Mouse (Mus musculus) neural tube, embryonic 12.5 days (tissue): ENCODE data around the gene Pqlc2. TPM values are rescaled to one million over a fixed set of nuclear protein-coding genes. Genes with fewer than 3 reads are reported as not detected.

Experiments used
- ATAC-seq: fragments of 200-750 bp; cut with Nextera tagmentation; 2 replicates; pipeline ENCODE4 v1.8.0; 2017; ENCODE audit warnings: low read depth, mild to moderate bottlenecking, moderate TSS enrichment, moderate library complexity; ENCODE audit not compliant: low FRiP score
- H3K27ac ChIP-seq: fragments of 300-500 bp; sonication (generic); 2 replicates; pipeline ENCODE4 v1.5.1; 2016
- H3K27me3 ChIP-seq: fragments of 300-500 bp; sonication (generic); replicated peaks from 2 replicates; pipeline ENCODE4 v1.6.1; 2016; ENCODE audit warnings: mild to moderate bottlenecking
- H3K36me3 ChIP-seq: fragments of 300-500 bp; sonication (generic); 2 replicates; pipeline ENCODE4 v1.6.1; 2016; ENCODE audit warnings: mild to moderate bottlenecking
- H3K4me1 ChIP-seq: fragments of 300-500 bp; sonication (generic); 2 replicates; pipeline ENCODE4 v1.6.1; 2016
- H3K4me2 ChIP-seq: fragments of 300-500 bp; sonication (generic); replicated peaks from 2 replicates; pipeline ENCODE4 v1.6.1; 2016; ENCODE audit warnings: mild to moderate bottlenecking
- H3K4me3 ChIP-seq: fragments of 300-500 bp; sonication (generic); 2 replicates; pipeline ENCODE4 v1.5.1; 2016
- H3K9ac ChIP-seq: fragments of 300-500 bp; sonication (generic); 2 replicates; pipeline ENCODE4 v1.6.1; 2016; ENCODE audit warnings: mild to moderate bottlenecking
- H3K9me3 ChIP-seq: fragments of 300-500 bp; sonication (generic); 2 replicates; pipeline ENCODE4 v1.6.1; 2016; ENCODE audit warnings: mild to moderate bottlenecking
- WGBS: fragments of 180-500 bp; shearing (Covaris S2); methylation state at CpG from one replicate; pipeline ENCODE4 v1.1.7; 2016; 5-methylcytosine and 5-hydroxymethylcytosine counted together
- polyA plus RNA-seq: library from polyadenylated mRNA; unstranded; fragments of >200 nt; fragmentation: Nextera tagmentation; extraction: Ambion mirVana; gene quantifications from 2 replicates; pipeline ENCODE4 v1.2.1, GENCODE M21; 2016

The Pqlc2 gene
- polyA plus RNA-seq, 1 experiment from 2014 or later: 12.7 TPM

GRCm38 (mm10) chr4:139256146-139256545 lies 54.4 kb downstream of the Pqlc2 start:
- H3K4me2 ChIP-seq: no peak overlapping the region
- no peak for ATAC-seq
- 90% methylated on average over 4 of the region's 4 CpGs for WGBS
- H3K27ac ChIP-seq: no peak overlapping the region
- no peaks in the 10 kb centered on the region for H3K9me3 ChIP-seq
- H3K9ac ChIP-seq: no peak overlapping the region
- no peak overlapping the region for H3K4me3 ChIP-seq
- H3K27me3 ChIP-seq: no peaks in the 10 kb centered on the region
- peaks cover 7% of the 10 kb centered on the region for H3K4me1 ChIP-seq
- peaks cover 40% of the 10 kb centered on the region for H3K36me3 ChIP-seq

- H3K4me1 ChIP-seq: peaks cover 22% of the 10 kb centered on the region
- no peak for ATAC-seq
- no peak overlapping the region for H3K4me3 ChIP-seq
Measured at GRCm38 (mm10) chr4:139253206-139253605, 57.3 kb downstream of the Pqlc2 start.

GRCm38 (mm10) chr4:139252051-139252760 lies 58.3 kb downstream of the Pqlc2 start:
- Histone ChIP-seq H3K27me3 (no peaks in the 10 kb centered on the region), H3K4me1 (peaks cover 31% of the 10 kb centered on the region), H3K4me3 (no peak overlapping the region), H3K9ac (no peak overlapping the region), H3K4me2 (no peak overlapping the region), H3K27ac (no peak overlapping the region), H3K36me3 (peaks cover 7% of the 10 kb centered on the region), H3K9me3 (no peaks in the 10 kb centered on the region)
- 58% methylated on average over 22 of the region's 22 CpGs for WGBS
- ATAC-seq: no peak

More at GRCm38 (mm10) chr4:139253206-139253605, 57.3 kb downstream of the Pqlc2 start:
- no peak overlapping the region for H3K9ac ChIP-seq
- no peaks in the 10 kb centered on the region for H3K9me3 ChIP-seq
- WGBS: 92% methylated on average over 9 of the region's 9 CpGs
- H3K36me3 ChIP-seq: peaks cover 17% of the 10 kb centered on the region
- H3K27me3 ChIP-seq: no peaks in the 10 kb centered on the region
- H3K4me2 ChIP-seq: no peak overlapping the region
- no peak overlapping the region for H3K27ac ChIP-seq

- no peaks in the 10 kb centered on the region for H3K9me3 ChIP-seq
- no peaks in the 10 kb centered on the region for H3K36me3 ChIP-seq
- no peak overlapping the region for H3K9ac ChIP-seq
- no peak overlapping the region for H3K4me3 ChIP-seq
- WGBS: 77% methylated on average over 8 of the region's 8 CpGs
- H3K4me1 ChIP-seq: peaks cover 44% of the 10 kb centered on the region
- ATAC-seq: no peak
- H3K27ac ChIP-seq: no peak overlapping the region
- no peaks in the 10 kb centered on the region for H3K27me3 ChIP-seq
- H3K4me2 ChIP-seq: no peak overlapping the region
Measured at GRCm38 (mm10) chr4:139250886-139251285, 59.6 kb downstream of the Pqlc2 start.

GRCm38 (mm10) chr4:139250043-139250442 lies 60.5 kb downstream of the Pqlc2 start:
- no peaks in the 10 kb centered on the region for H3K9me3 ChIP-seq
- H3K9ac ChIP-seq: no peak overlapping the region
- H3K27ac ChIP-seq: no peak overlapping the region
- H3K4me1 ChIP-seq: peaks cover 51% of the 10 kb centered on the region
- WGBS: 65% methylated on average over 5 of the region's 5 CpGs
- no peak overlapping the region for H3K4me2 ChIP-seq
- H3K4me3 ChIP-seq: no peak overlapping the region
- no peaks in the 10 kb centered on the region for H3K27me3 ChIP-seq
- no peak for ATAC-seq
- H3K36me3 ChIP-seq: no peaks in the 10 kb centered on the region

- ATAC-seq: no peak
- no peak overlapping the region for H3K4me2 ChIP-seq
- H3K9ac ChIP-seq: no peak overlapping the region
- peaks cover 62% of the 10 kb centered on the region for H3K4me1 ChIP-seq
- no peaks in the 10 kb centered on the region; the same call in 1 of the 2 replicates for H3K36me3 ChIP-seq
- H3K9me3 ChIP-seq: no peaks in the 10 kb centered on the region
- H3K4me3 ChIP-seq: no peak overlapping the region
- H3K27ac ChIP-seq: no peak overlapping the region
- no peaks in the 10 kb centered on the region for H3K27me3 ChIP-seq
- WGBS: 78% methylated on average over 5 of the region's 5 CpGs
Measured at GRCm38 (mm10) chr4:139248736-139249135, 61.8 kb downstream of the Pqlc2 start.

GRCm38 (mm10) chr4:139247966-139248365 lies 62.5 kb downstream of the Pqlc2 start:
- peaks cover 67% of the 10 kb centered on the region for H3K4me1 ChIP-seq
- no peak overlapping the region for H3K4me2 ChIP-seq
- H3K9me3 ChIP-seq: no peaks in the 10 kb centered on the region
- H3K4me3 ChIP-seq: no peak overlapping the region
- no peak overlapping the region for H3K9ac ChIP-seq
- H3K27ac ChIP-seq: no peak overlapping the region
- H3K27me3 ChIP-seq: no peaks in the 10 kb centered on the region
- peaks cover 3% of the 10 kb centered on the region; the same call in 1 of the 2 replicates for H3K36me3 ChIP-seq
- ATAC-seq: no peak
- WGBS: 76% methylated on average over 7 of the region's 7 CpGs

GRCm38 (mm10) chr4:139246130-139246877 lies 64.2 kb downstream of the Pqlc2 start:
- ATAC-seq: no peak
- Histone ChIP-seq H3K27ac (peak overlapping the region; percentile 9; the same call in 1 of the 2 replicates), H3K9me3 (no peaks in the 10 kb centered on the region), H3K9ac (no peak overlapping the region), H3K36me3 (peaks cover 7% of the 10 kb centered on the region), H3K4me2 (no peak overlapping the region), H3K4me3 (no peak overlapping the region), H3K4me1 (peaks cover 68% of the 10 kb centered on the region), H3K27me3 (no peaks in the 10 kb centered on the region)
- 45% methylated on average over 7 of the region's 7 CpGs for WGBS

- Histone ChIP-seq H3K9me3 (no peaks in the 10 kb centered on the region), H3K27me3 (no peaks in the 10 kb centered on the region), H3K4me3 (no peak overlapping the region), H3K36me3 (peaks cover 11% of the 10 kb centered on the region), H3K27ac (no peak overlapping the region), H3K4me2 (no peak overlapping the region), H3K4me1 (peaks cover 69% of the 10 kb centered on the region), H3K9ac (no peak overlapping the region)
- 92% methylated on average over 2 of the region's 2 CpGs for WGBS
- ATAC-seq: no peak
Measured at GRCm38 (mm10) chr4:139245534-139245933, 65.0 kb downstream of the Pqlc2 start.

- Histone ChIP-seq H3K27me3 (no peaks in the 10 kb centered on the region), H3K27ac (no peak overlapping the region), H3K9ac (no peak overlapping the region), H3K4me1 (peaks cover 71% of the 10 kb centered on the region), H3K9me3 (no peaks in the 10 kb centered on the region), H3K4me2 (no peak overlapping the region), H3K4me3 (no peak overlapping the region), H3K36me3 (peaks cover 19% of the 10 kb centered on the region)
- no peak for ATAC-seq
- 77% methylated on average over 6 of the region's 6 CpGs for WGBS
Measured at GRCm38 (mm10) chr4:139244766-139245165, 65.7 kb downstream of the Pqlc2 start.

- Histone ChIP-seq H3K9me3 (no peaks in the 10 kb centered on the region), H3K36me3 (peaks cover 23% of the 10 kb centered on the region), H3K4me2 (no peak overlapping the region), H3K4me3 (no peak overlapping the region), H3K27me3 (no peaks in the 10 kb centered on the region), H3K27ac (no peak overlapping the region), H3K4me1 (peaks cover 67% of the 10 kb centered on the region), H3K9ac (no peak overlapping the region)
- no peak for ATAC-seq
- WGBS: 74% methylated on average over 3 of the region's 3 CpGs
Measured at GRCm38 (mm10) chr4:139244176-139244575, 66.3 kb downstream of the Pqlc2 start.
